Mouse (Mus musculus) midbrain, embryonic 16.5 days (tissue): ENCODE measurements at regions not wholly inside any gene's neighbourhood (a gene's known extent, or its start where the extent isn't known, plus 50 kb on each side); places are given as distances from the start of the nearest gene placed in this dataset.

Source experiments
- ATAC-seq: fragments of 200-750 bp; cut with Nextera tagmentation; 2 replicates; pipeline ENCODE4 v1.8.0; 2017; ENCODE audit warnings: moderate TSS enrichment
- H3K27ac ChIP-seq: fragments of 300-500 bp; sonication (generic); 2 replicates; pipeline ENCODE4 v1.5.1; 2014; ENCODE audit warnings: mild to moderate bottlenecking, low read length, mixed read lengths
- H3K27me3 ChIP-seq: fragments of 300-500 bp; sonication (generic); 2 replicates; pipeline ENCODE4 v1.6.1; 2014; ENCODE audit warnings: low read depth, low read length, mixed read lengths; ENCODE audit not compliant: control insufficient read depth, insufficient read depth
- H3K36me3 ChIP-seq: fragments of 300-500 bp; sonication (generic); 2 replicates; pipeline ENCODE4 v1.6.1; 2014; ENCODE audit warnings: mild to moderate bottlenecking, low read length, moderate library complexity, mixed read lengths; ENCODE audit not compliant: control insufficient read depth, insufficient read depth
- H3K4me1 ChIP-seq: fragments of 300-500 bp; sonication (generic); 2 replicates; pipeline ENCODE4 v1.6.1; 2014; ENCODE audit warnings: mild to moderate bottlenecking, low read length, mixed read lengths; ENCODE audit not compliant: control insufficient read depth, insufficient read depth
- H3K4me2 ChIP-seq: fragments of 300-500 bp; sonication (generic); 2 replicates; pipeline ENCODE4 v1.6.1; 2014; ENCODE audit warnings: mild to moderate bottlenecking, low read length, mixed read lengths
- H3K4me3 ChIP-seq: fragments of 300-500 bp; sonication (generic); 2 replicates; pipeline ENCODE4 v1.5.1; 2014; ENCODE audit warnings: low read depth, mild to moderate bottlenecking, low read length, moderate library complexity, mixed read lengths
- H3K9ac ChIP-seq: fragments of 300-500 bp; sonication (generic); 2 replicates; pipeline ENCODE4 v1.6.1; 2014; ENCODE audit warnings: low read depth, low read length, mixed read lengths
- H3K9me3 ChIP-seq: fragments of 300-500 bp; sonication (generic); replicated peaks from 2 replicates; pipeline ENCODE4 v1.6.1; 2014; ENCODE audit warnings: mild to moderate bottlenecking, low read length, mixed read lengths; ENCODE audit not compliant: control insufficient read depth, poor library complexity, severe bottlenecking
- WGBS: fragments of 180-500 bp; shearing (Covaris S2); extraction: QIAGEN DNeasy Blood & Tissue Kit; methylation state at CpG from one replicate; pipeline ENCODE4 v1.1.7; 2014; 5-methylcytosine and 5-hydroxymethylcytosine counted together

DNA sequence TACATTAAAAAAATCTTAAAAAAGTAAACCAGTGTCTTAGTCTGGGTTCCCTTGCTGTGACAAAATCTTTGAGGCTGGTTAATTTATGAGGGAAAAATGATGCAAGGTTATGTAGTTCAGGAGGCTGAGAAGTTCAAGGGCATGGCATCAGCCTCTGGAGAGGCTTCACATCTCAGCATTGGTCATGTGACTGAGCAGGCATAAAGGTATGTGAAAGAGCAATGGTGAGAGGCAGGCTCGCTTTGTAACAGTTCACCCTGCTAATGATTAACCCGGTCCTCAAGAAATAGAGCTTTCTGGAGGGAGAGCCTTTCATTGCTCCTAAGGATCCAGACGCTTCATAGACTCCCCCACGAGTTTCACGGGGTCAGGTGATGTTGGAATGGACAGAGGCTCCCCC is 120.1 kb upstream of the Hs3st3a1 start:
- 81% methylated on average over 5 of the region's 5 CpGs for WGBS
- no peak overlapping the region for H3K4me2 ChIP-seq
- H3K27me3 ChIP-seq, result no peaks in the 10 kb centered on the region
- H3K36me3 ChIP-seq, result no peaks in the 10 kb centered on the region
- no peaks in the 10 kb centered on the region for H3K9me3 ChIP-seq
- no peak for ATAC-seq
- no peak overlapping the region for H3K27ac ChIP-seq
- H3K4me3 ChIP-seq, result no peak overlapping the region
- no peak overlapping the region for H3K9ac ChIP-seq
- H3K4me1 ChIP-seq, result no peaks in the 10 kb centered on the region

DNA sequence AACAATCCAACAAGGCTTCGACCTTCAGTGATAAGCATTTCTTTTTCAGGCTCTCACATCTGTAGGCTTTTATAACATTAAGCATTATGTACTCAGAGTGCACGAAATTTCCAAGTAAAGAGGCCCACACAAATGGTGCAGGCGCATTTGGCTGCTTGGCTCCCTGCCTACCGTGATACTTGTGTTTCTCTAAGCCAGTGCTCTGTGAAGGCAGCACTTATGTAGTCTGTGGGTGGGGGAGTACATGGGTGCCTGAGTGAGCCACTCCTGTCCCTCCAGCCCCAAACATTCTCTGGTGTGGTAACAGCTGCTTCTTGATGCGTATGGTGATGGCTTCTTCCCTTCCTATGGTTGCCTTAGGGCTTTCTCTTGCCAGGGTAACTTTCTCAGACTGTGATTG is 121.9 kb upstream of the Hs3st3a1 start:
- no peaks in the 10 kb centered on the region for H3K4me1 ChIP-seq
- H3K27me3 ChIP-seq, result no peaks in the 10 kb centered on the region
- no peak overlapping the region for H3K4me3 ChIP-seq
- WGBS, result 77% methylated on average over 5 of the region's 5 CpGs
- no peak overlapping the region for H3K27ac ChIP-seq
- H3K9me3 ChIP-seq, result no peaks in the 10 kb centered on the region
- H3K4me2 ChIP-seq, result no peak overlapping the region
- H3K9ac ChIP-seq, result no peak overlapping the region
- ATAC-seq, result no peak
- H3K36me3 ChIP-seq, result no peaks in the 10 kb centered on the region

DNA sequence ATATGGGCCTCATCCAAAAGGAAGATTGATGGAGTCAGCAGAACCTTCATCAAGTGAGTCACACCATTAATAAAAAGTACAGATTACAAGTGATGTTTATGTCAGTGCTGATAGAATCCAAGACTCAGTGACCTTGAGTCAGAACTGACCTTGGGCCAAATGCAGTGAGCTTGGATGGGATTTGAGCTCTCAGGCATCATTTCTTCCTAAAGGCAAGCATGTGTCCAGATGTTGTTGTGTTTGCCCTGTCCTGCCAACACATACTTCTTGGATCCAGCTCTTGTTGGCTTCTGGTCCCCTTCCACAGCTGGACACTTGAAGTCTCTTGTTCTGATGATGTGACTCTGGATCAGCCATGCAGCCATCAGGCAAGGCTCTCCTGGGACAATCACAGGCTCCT is 125.3 kb upstream of the Hs3st3a1 start:
- Histone ChIP-seq H3K9me3 (no peaks in the 10 kb centered on the region), H3K4me3 (no peak overlapping the region), H3K4me2 (no peak overlapping the region), H3K9ac (no peak overlapping the region), H3K4me1 (no peaks in the 10 kb centered on the region), H3K27me3 (no peaks in the 10 kb centered on the region), H3K27ac (no peak overlapping the region), H3K36me3 (no peaks in the 10 kb centered on the region)
- ATAC-seq, result no peak

DNA sequence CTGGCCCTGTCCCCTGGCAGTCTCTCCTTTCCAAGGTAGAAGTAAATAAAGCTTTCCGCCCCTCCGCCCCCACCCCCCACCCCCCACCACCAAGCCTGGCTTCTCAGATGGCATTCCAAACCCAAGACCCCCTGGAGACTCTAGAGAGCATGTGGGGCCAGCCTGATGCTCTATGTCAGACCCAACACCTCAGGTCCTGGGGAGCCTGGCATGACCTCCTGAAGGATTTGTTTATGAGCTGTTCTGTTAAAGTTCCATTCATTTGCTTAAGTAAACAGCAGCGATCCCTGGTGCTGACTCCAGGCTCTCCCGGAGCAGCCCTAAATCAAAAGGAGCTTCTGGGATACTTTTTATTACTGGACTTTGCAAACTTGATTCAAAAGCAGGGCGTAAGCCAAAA is 137.3 kb upstream of the Hs3st3a1 start:
- Histone ChIP-seq H3K9ac (no peak overlapping the region), H3K27ac (no peak overlapping the region), H3K4me3 (no peak overlapping the region), H3K4me1 (no peaks in the 10 kb centered on the region), H3K4me2 (no peak overlapping the region), H3K36me3 (no peaks in the 10 kb centered on the region), H3K9me3 (no peaks in the 10 kb centered on the region), H3K27me3 (no peaks in the 10 kb centered on the region)
- ATAC-seq, result no peak
- 29% methylated on average over 5 of the region's 5 CpGs for WGBS

DNA sequence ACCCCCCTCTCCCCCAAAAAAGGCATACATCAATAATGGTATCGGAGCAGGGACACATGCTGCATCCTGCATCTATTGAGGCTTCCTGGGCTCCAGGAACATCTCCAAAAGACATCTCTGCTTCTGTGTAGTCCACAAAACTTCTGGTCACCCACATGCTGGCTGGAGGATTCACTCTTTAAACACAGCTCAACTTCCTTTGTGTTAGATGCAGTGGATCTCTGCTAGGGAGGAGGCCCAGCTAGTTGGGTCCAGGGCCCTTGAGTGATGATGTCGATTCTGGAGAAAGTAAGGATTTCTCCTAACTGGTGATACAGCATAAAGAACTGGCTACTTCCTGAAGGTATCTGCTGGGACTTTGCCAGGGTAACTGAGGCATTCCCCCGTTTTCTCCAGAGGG is 146.9 kb upstream of the Hs3st3a1 start:
- Histone ChIP-seq H3K27me3 (no peaks in the 10 kb centered on the region), H3K4me2 (no peak overlapping the region), H3K9me3 (no peaks in the 10 kb centered on the region), H3K4me1 (peaks cover 2% of the 10 kb centered on the region; the same call in 1 of the 2 replicates), H3K4me3 (no peak overlapping the region), H3K27ac (no peak overlapping the region), H3K36me3 (no peaks in the 10 kb centered on the region), H3K9ac (no peak overlapping the region)
- ATAC-seq, result no peak
- whole genome bisulfite sequencing, result 95% methylated on average over 3 of the region's 3 CpGs

DNA sequence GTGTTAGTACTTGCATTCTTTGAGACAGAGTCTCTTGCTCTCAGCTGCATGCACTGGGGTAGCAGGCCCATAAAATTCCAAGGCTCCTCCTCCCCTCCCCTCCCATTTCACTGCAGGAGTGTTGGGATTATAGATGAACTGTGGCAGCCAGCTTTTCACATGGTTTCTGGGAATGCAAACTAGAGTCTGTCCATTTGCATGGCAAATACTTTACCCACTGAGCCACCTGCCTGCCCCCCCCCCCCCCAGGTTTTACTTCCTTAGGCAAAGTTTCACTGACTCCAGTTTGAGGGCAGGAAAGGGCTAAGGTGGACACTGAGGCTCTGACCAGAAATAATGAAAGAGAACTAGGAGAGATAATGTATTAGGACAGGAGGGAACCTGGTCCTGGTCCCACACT is 147.6 kb upstream of the Hs3st3a1 start:
- Histone ChIP-seq H3K4me3 (no peak overlapping the region), H3K4me2 (no peak overlapping the region), H3K27ac (no peak overlapping the region), H3K9me3 (no peaks in the 10 kb centered on the region), H3K27me3 (no peaks in the 10 kb centered on the region), H3K36me3 (no peaks in the 10 kb centered on the region), H3K9ac (no peak overlapping the region), H3K4me1 (peaks cover 2% of the 10 kb centered on the region; the same call in 1 of the 2 replicates)
- no peak for ATAC-seq

DNA sequence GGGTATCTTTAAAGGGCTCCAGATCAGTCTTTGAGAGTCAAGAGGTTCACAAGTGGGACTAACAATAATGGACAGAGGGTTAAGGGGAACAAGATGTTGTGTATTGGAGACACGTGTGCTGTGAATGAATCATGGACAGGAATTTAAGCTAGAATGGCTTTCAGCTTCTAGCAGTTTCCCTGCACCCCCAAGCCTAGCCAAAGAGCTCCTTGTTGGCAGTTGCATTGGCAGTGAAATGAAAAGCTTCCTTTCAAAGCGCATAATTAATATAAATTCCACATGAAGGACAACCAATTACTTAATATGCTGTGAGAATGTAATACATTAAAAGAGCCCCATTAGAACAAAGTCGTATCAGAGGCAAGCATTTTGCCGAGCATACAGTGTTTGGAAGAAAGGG is 153.4 kb upstream of the Hs3st3a1 start:
- H3K4me3 ChIP-seq, result no peak overlapping the region
- no peak for ATAC-seq
- no peaks in the 10 kb centered on the region for H3K36me3 ChIP-seq
- H3K9me3 ChIP-seq, result no peaks in the 10 kb centered on the region
- no peak overlapping the region for H3K27ac ChIP-seq
- H3K4me2 ChIP-seq, result no peak overlapping the region
- 59% methylated on average over 4 of the region's 4 CpGs for WGBS
- H3K27me3 ChIP-seq, result no peaks in the 10 kb centered on the region
- no peak overlapping the region for H3K9ac ChIP-seq
- no peaks in the 10 kb centered on the region for H3K4me1 ChIP-seq

DNA sequence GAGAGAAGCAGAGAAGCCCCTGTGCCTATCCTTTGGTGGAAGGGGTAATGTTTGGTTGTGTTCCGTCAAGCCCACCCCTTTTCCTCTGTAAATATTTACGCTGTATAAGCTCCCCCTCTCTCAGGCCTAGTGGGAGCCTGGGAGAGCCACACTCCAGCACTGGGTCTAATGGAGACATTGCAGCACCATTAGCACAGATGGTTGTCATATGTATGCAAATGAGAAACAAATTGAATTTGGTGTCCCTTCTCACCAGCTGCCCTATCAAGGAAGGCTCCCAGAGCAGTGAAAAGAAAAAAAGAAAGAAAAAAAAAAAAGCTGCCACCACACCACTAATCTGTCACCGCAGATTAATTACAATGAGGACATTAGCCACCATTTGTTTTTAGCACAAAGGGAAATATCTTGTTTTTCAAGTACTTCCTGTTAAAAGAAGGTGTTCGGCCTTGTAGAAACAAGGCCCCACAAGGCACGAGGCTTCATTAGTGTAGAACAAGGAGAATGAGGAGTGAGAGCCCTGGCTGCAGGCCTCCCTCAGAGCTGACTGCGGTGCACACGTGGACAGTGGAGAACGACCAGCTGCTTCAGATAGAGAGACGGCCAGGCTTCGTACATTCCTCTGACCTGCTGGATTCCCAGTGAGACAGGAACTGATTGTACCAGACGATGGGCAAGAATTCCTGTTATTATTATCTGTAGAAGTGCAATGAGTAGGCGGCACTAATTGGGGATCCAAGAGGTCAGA is 156.7 kb upstream of the Hs3st3a1 start:
- no peak overlapping the region for H3K9ac ChIP-seq
- WGBS, result 29% methylated on average over 12 of the region's 12 CpGs
- no peaks in the 10 kb centered on the region for H3K4me1 ChIP-seq
- ATAC-seq, result no peak
- H3K4me2 ChIP-seq, result no peak overlapping the region
- H3K27ac ChIP-seq, result no peak overlapping the region
- no peaks in the 10 kb centered on the region for H3K36me3 ChIP-seq
- no peaks in the 10 kb centered on the region for H3K27me3 ChIP-seq
- no peaks in the 10 kb centered on the region for H3K9me3 ChIP-seq
- no peak overlapping the region for H3K4me3 ChIP-seq

DNA sequence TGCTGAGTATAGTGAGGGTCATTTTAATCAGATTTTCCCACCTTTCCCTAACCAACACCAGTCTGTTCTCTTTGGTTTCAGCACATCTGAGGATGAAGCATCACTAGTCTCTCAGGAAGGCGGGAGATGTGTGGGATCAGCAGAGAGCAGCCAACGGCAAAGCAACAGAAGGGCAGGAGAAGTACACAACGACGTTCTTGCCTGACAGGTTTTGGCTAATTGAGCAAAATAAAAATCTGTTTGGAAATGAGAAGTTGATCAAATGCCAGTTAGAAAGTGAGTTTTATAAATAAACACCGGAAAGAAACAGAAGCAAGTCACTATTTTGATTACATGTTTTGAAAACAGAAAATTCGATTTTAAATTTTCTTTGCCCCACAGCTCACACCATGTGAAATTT is 161.4 kb upstream of the Hs3st3a1 start:
- Histone ChIP-seq H3K9ac (no peak overlapping the region), H3K4me2 (no peak overlapping the region), H3K27ac (no peak overlapping the region), H3K4me1 (no peaks in the 10 kb centered on the region), H3K36me3 (no peaks in the 10 kb centered on the region), H3K27me3 (no peaks in the 10 kb centered on the region), H3K4me3 (no peak overlapping the region), H3K9me3 (no peaks in the 10 kb centered on the region)
- ATAC-seq, result no peak
- WGBS, result 86% methylated on average over 6 of the region's 6 CpGs
